Mouse (Mus musculus): ENCODE measurements at regions not wholly inside any gene's neighbourhood (a gene's known extent, or its start where the extent isn't known, plus 50 kb on each side); places are given as distances from the start of the nearest gene placed in this dataset.

DNA sequence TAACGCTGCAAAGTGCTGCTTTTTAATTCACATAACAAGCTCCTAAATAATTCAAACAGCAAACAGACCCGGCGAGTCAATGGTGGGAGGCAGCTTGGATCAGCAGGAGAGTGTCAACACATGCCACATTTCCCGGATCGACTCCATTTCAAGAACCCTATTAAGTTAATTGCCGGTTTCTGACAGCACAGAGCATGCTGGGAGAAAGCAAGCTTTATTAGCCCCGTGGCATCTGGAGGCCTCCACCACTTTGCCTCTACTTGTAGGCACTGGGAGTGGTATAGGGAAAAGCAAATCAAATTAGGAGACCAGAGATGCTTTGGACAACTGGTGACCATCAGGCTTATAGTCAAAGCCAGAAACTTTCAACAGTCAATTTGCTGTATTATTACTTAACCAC is 188.5 kb downstream of the Emx2 start:
- DNase-seq, result no peak

DNA sequence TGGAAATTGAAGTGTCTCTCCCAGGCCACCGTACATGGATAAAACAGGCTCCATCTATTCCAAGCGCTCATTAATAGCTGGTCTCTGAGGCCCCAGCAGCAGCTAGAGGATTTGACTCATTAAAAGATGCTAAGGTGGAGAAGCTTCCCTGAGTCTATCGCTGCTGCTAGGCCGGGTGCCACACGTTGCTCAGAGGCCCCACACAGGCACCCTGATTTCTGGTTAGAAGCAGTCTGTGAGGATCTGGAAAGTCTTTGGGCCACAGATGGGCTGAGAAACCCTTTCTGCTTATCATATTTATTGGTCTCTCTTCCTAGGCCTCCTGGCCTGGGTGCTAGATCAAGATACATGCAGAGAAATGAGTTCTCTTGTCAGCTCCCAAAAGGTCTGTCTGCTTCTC is 191.2 kb downstream of the Emx2 start:
- no peak for DNase-seq

GRCm38 (mm10) chr19:59650611-59651329 is 192.6 kb downstream of the Emx2 start:
- no peak for DNase-seq

DNA sequence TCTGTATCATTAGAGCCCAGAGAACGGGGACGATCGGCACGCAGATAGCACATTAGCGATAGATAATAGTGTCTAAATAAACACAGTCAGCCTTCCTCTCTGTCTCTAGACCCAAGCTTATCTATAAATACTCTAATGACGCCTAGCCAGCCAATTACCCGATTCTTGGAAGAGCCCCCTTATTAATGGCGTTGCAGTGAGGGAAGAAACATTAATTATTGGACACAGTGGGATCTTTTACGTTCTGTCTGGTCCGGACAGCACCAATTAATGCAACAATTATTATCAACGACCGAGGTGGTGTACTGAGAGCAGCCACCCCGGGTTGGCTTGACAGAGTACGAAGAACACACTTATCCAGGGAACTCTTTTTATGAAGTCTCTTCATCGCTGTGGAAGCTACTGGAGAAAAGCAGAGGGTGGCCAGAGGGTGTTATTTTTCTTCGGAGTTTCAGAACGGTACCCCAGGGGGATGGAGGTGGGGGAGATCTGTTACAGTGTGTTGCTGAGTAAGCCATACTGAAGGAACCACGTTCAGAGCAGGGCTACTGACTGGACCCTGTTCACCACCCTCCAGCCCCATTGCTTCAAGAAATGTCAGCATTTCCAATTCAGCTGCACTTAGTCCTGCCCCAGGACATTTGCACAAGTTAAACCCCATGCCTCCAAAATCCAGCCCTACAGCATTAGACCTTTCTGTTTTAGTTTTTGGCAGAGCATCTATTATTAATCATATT is 195.6 kb downstream of the Emx2 start:
- no peak for DNase-seq

DNA sequence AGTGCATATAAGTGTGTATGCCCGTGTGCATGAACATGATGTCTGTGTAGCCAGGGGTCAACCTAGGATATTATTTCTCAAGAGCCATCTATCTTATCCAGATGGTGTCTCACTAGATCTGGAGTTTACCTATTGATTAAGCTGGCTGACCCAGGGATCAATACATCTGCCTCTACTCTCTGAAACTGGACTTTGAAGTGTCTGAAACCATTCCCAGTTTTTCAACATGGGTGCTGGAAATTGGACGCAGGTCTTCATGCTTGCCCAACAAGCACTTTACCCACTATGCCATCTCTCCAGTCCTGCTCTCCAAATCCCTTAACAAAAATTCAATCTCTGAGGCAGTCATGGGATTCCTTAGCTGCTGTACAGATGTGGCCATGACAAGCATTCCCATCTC is 197.1 kb downstream of the Emx2 start:
- no peak for DNase-seq

DNA sequence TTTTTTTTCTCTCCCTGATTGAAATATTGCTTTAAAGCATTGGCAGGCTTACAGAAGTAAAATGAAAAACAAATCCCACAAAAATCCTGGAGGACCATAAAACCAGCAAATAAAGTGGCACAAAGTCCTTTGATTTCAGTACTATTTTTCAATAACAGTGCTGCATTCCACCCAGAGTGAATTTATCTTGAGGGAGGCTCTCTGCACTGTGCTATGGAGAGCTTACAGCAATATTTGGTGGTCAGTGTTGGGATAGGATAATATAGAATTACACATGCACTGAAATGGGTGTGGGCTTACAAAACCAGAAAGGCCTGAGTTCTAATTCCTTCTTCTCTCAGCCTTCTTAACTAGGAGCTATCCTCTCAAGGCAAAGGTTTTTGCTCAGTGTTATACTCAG is 211.6 kb downstream of the Emx2 start:
- DNase-seq, result no peak

- no peak for DNase-seq
These were observed 215.4 kb downstream of the Emx2 start for GRCm38 (mm10) chr19:59673537-59673936.

DNA sequence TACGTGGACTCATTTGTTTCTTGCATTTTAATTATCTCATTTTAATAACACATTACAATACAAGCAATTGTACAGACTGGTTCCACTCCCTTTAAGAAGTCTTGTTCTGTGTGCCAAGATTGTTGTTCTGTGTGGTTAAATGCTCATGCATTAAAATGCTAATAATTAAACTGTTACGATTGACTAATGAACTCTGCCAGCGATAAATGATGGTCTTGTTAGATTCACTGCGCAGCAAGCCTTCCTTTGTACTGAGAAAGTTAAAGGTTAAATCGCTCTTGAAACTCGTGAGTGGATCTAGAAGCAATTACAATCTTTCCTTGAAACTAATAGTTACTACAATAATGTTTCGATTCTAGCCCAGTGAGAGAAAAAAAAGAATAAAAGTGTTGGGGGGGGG is 221.0 kb downstream of the Emx2 start:
- no peak for DNase-seq

DNA sequence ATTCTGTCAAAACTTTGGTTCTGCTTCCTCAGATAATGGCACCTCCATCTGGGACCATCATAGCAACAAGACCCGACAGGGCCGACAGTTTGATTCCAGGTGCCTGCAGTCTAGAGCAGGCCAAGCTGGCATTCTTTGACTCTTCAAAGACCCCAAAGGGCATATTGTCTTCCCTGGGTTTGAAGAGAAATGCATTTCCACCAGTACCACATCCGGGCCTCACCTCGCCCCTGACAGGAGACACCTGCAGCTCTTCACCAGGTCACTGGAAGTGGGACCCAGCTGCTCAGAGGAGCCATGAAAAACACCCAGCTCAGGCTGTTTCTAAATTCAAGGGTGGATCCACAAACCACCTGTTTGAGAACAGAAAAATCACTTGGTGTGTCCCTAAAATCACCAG is 222.2 kb downstream of the Emx2 start:
- no peak for DNase-seq

GRCm38 (mm10) chr19:59684292-59684691 is 226.1 kb downstream of the Emx2 start:
- DNase-seq, result no peak

DNA sequence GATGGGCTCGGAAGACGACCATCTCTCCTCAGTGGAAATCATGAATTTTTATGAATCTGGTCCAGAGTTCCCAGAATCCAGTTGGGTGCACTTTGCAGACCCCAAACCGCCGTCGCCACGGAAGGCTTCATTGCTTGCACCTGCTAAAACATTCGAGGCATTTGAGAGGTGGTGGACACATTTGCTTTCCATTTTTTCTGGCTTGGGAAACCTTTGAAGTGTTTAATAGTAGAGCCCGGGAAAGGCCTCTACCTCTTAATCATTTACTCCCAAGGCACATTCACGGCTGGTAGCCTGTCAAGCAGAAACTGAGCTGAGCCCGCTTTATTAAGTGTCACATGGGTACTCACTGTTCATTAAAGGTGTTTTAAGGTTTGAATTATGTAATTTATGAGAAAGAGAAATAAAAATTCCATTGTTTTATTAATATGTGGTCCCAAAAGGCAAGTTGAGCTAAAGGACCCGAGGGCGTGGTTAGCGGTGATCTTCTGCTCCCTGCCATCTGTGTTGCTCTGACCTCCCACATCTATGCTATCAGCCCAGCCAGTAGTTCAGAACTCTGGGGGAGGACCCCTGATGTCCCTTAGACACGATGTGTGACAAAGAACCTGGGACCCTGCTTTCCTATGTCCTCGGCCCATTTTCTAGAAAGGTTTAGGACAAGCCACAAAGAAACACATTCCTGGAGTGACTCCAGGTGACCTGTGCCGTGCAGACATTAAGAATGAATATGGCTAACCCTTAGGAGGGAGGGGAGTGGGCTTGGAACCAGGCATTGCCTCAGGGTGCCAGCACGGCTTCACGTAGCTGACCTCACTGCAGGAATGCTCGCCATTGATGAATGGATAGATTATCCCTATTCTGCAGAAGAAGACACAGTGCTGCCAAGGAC is 227.9 kb downstream of the Emx2 start:
- no peak for DNase-seq

DNA sequence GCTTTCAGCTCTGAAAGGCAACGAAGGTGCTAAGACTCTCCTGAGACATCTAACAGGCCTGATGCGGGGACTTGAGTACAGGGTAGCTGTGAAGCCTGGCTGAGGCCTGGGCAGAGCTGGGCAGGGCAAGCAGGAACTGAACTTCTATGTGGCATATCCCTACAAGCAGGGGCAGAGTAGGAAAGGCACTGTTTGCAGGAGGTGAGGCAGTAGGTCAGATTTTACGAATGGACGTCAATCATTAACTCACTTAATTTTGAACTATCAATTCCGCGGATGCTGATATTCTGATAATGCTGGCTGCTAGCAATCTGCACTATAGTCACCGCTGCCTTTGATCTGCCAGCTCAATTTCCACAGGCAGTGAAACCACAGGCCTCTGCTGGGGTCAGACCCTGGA is 229.0 kb downstream of the Emx2 start:
- no peak for DNase-seq

DNA sequence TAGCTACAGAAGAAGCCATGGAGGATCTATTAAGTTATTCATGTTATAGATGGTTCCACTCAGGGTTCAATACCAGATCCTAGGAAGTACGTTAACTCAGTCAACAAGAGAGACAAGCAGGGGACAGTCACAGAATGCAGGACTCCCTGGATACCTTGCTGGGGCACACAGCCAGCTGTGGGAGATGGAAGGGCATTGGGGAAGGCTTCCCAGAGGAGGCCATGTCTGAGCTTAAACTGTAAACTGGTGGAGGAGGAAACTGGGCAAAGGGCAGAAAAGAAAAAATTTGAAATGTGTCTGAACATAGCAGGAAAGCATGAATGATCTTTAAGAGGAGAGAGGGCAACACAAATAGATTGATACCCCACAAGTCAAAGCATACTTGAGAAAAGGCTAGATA is 229.5 kb downstream of the Emx2 start:
- no peak for DNase-seq

DNA sequence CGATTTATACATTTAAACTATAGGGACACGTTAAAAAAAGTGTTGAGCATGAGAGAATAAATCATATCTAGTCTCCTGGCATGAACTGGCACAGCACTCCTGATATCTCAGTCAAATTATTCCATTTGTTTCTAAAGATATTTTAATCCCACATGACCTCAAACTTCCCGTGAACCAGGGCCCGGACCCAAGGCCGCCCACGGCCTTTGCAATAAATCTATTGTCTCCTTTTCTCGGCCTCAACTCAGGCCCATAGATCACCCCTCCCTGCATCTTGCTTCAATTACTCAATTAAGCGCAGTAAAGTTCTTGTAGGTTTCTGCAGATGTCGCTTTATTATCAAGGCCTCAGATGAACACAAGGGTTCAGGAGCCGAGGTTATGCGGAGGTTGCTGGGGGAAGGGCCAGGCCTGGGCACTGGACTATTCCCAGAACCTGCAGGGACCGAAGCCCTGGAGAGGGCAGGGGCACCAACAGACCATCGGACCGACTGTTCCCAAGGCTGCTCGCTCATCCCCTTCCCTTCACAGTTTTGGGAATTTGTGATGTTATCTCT is 233.4 kb downstream of the Emx2 start:
- no peak for DNase-seq

GRCm38 (mm10) chr19:59697628-59698027 is 239.5 kb downstream of the Emx2 start:
- DNase-seq, result no peak

DNA sequence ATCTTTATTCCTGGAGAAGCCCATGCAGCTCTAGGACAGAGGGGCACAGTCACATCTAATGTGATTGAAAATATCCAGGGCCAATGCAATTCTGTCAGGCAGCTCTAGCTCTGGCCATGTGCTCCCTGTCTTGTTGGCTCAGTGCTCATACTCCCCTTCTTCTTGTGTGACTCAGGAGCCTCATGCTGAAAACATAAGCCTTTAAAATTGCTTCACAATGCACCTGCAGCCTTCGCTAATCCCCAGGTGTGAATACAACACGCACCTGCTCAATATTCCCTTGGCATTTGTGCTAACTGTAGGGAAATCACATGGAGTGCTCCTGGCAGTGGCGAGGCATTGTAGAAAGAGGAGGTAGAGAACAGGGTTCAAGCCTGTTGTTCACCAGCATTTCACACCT is 242.0 kb downstream of the Emx2 start:
- no peak for DNase-seq

DNA sequence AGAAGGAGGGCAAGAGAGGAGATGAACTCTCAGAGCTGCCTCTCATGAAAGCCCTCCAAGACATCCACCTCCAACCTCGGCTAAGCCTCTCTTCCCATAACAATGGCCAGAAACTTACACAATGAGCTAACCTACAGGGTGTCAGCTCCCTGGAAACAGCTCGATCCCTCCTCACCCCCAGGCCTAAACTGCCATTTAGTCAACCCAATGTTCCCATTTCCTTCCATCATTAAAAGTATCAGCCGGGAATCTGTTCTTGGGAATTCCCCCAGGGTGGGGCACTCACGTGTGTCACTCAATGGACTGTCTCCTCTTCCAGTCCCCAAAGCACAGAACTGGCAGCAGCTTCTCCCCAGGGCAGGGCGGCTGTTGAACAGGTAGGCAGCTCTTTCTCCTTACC is 236.3 kb downstream of the Rab11fip2 start:
- DNase-seq, result no peak

- no peak for DNase-seq
These were observed 234.3 kb downstream of the Rab11fip2 start for GRCm38 (mm10) chr19:59709180-59709579.

GRCm38 (mm10) chr19:59715086-59715485 is 228.4 kb downstream of the Rab11fip2 start:
- DNase-seq, result no peak

GRCm38 (mm10) chr19:59717813-59718483 is 225.5 kb downstream of the Rab11fip2 start:
- DNase-seq, result no peak

- DNase-seq, result no peak
These were observed 204.9 kb downstream of the Rab11fip2 start for GRCm38 (mm10) chr19:59738541-59738940.

DNA sequence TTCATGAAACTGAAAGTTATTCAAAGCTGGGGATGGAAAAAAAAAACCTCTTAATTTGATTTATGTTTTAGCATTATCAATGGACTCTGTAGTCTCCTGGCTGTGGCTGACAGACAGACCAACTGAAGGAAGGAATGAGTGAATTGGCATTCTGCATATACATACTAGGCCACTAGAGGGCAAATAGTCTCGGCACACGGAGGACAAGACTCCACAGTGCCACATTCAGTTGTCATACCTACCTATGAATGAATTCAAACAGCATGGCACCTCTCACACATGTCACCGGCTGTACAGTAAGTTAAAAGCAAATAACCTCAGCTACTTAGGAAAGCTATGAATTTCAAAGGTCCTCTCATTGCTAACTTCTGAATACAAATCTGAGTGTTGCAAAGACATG is 200.5 kb downstream of the Rab11fip2 start:
- no peak for DNase-seq

DNA sequence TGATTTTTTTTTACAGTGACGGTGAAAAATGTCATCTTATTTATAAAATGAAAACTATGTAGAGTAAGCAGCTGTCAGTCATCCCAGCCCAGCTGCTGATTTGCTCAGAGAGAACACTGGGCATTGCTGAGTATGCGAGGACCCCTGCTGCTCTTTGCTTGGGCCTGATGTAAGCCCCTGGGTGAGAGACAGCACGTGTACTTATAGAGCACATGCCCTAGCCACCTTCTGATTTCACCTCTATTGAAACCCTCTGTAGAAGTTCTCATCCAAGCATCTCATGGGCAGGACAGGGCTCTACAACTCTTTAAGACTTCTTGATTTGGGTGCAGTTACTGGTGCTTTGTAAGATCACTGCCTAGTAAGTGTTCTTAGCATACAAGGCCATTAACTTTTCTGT is 182.2 kb downstream of the Rab11fip2 start:
- DNase-seq, result no peak
